Mouse (Mus musculus) right cerebral cortex, postnatal 10 days (tissue): ENCODE data around the gene Hist1h1b.
"Not testable (repeated sequence)": the region's sequence is repeated elsewhere in the genome, so short reads cannot be mapped to it uniquely, and the experiment has no call there.

ENCODE experiments used
- DNase-seq, 2 experiments: peaks; one replicate each; pipeline ENCODE4 v3.0.0; 2021; ENCODE audit warnings: low spot score in 2 of 2

Gene Hist1h1b

DNA sequence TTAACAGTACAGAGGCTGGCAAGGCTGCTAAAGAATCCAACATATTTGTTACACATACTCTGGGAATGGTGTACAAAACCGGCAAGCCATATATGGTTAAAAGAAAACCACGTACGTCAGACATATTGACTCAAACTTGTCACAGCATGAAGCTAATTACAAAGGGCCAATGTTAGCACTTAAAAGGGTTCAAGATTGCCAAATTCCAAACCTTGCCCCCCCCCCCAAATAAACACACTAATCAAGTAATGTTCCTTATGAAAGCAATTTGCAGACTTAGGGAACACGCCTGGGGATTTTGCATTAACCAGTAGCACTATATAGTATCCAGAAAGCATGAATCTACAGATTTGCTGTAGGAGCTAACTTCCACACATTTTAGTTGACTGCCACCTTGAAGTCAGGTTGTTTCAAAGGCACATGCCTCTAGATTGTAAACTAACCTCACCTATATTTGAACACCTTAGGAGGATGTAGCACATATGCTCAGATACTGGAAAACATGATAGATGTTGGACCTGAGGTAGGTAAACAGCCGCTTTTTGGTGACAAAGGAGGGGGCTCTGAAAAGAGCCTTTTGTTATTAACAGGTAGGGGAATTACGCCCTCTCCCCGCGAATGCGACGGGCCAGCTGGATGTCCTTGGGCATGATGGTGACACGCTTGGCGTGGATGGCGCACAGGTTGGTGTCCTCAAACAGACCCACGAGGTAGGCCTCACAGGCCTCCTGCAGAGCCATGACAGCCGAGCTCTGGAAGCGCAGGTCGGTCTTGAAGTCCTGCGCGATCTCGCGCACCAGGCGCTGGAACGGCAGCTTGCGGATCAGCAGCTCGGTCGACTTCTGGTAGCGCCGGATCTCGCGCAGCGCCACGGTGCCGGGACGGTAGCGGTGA, 2.2 kb upstream of the Hist1h1b start:
- not testable (repeated sequence) for DNase-seq

GRCm38 (mm10) chr13:21781639-21782038, 1.2 kb upstream of the Hist1h1b start:
- no peak for DNase-seq

- DNase-seq, result no peak
Observed at GRCm38 (mm10) chr13:21781021-21781555, 663 bp upstream of the Hist1h1b start.

GRCm38 (mm10) chr13:21778814-21779766, 1.3 kb downstream of the Hist1h1b start:
- DNase-seq, result peak; percentile 80 to 89

DNA sequence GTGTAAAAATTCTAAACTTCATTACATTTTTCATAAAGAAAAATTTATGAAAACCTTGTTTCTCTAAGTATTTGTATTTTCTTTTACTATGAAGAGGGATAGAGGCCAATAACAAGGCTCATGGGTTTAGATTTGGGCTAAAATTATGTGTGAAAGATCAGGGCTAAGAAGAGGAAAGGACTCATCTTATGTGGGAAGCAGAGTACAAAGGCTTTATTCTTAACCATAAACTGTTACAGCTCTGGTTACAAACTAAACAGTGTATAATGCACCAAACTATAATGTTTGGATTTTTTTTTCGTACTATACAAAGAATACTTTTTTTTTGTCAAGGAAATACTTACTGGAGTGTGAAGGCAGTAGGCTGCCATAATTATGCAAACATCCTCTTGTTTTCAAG, 24.7 kb downstream of the Hist1h1b start:
- DNase-seq, result no peak

DNA sequence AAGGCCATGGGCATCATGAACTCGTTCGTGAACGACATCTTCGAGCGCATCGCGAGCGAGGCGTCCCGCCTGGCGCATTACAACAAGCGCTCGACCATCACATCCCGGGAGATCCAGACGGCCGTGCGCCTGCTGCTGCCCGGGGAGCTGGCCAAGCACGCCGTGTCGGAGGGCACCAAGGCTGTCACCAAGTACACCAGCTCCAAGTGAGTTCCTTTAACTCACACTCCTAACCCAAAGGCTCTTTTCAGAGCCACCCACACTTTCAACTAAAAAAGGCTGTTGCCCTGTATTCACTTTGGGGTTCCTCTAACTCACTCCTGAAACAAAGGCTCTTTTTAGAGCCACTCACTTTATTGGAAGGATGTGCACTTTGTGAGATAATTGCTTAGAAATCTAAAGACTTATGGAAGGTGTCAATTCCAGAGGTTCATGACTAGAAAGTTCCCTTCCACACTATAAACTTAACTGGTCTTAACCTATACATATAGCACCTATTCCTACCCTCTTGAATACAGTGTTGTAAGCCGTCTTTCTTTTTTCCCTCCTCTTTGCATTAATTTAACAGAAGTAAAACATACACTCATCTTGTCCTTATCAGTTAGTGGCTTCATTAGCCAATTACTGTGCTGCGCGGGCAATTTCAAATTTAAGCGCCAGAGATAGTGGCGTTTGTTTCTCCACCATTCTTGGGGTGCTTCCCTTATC, 26.0 kb downstream of the Hist1h1b start:
- DNase-seq, result peak; percentile 51 to 65

- DNase-seq, result peak; percentile 70 to 92
Observed at GRCm38 (mm10) chr13:21753524-21754285, 26.7 kb downstream of the Hist1h1b start, which contains the start of the genes Hist1h2ak and Hist1h2bn. Gene Hist1h2ak, minus strand, starts transcription at chr13:21753827. Gene Hist1h2bn, plus strand, starts transcription at chr13:21754123.

- DNase-seq, result no peak
Observed at GRCm38 (mm10) chr13:21753051-21753523, 27.3 kb downstream of the Hist1h1b start.

DNA sequence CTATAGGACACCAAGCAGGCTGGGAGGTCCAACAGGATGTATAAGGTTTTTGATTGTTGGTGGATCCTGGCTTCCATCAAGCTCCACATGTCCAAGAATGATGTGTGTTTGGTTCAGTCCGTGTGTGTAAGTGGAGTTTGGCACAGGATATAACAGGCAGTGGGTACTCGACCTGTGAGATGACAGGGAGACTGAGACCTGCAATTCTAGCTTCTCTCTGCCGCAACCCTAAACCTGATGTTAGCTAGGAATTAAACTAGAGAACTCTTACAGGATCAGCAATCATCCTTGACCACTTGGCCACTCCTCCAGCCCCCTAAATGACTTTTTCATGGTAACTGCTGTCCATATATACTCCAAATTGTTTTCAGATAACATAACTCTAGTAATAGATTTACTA, 28.1 kb downstream of the Hist1h1b start:
- DNase-seq, result no peak

GRCm38 (mm10) chr13:21751827-21752226, 28.6 kb downstream of the Hist1h1b start:
- no peak for DNase-seq

- DNase-seq, result no peak
Observed at GRCm38 (mm10) chr13:21751417-21751816, 29.0 kb downstream of the Hist1h1b start.

GRCm38 (mm10) chr13:21750159-21751017, 30.0 kb downstream of the Hist1h1b start, which contains the start of gene Hist1h4k:
Gene Hist1h4k, minus strand, starts transcription at chr13:21750505.
- DNase-seq, result peak; percentile 96

DNA sequence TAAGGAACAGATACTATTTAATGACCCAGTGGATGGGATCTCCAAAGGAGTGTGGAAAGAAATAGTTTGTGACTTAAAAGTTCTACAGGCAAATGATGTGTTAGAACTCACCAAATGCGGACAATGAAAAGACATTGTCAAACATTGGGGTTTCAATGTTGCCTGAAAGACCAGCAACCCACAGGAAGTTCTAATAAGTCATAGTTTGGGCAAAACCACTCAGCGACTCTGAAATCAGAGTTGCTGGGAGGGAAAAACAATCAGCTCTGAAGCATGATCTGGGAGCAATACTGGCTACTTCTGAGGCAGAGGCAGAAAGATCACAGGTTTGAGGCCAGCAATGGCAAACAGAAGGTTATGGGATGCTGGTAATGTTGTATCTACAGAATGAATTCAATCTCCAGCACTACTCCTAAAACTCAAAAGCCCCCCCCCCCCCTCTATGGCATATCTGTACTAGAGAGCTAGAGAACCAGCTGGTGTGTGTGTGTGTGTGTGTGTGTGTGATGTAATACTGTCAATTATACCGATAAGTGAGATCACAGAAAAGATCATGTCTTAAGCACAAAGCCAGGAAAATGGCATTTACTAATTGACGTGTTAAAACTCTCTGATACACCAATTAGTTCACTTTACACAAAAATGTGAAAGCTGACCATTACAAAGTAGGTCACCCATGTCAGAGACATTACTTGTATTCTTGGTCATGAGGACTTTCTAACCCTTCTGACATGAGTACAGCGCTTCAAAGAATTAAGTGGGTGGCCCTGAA, 30.9 kb downstream of the Hist1h1b start:
- DNase-seq, result no peak

DNA sequence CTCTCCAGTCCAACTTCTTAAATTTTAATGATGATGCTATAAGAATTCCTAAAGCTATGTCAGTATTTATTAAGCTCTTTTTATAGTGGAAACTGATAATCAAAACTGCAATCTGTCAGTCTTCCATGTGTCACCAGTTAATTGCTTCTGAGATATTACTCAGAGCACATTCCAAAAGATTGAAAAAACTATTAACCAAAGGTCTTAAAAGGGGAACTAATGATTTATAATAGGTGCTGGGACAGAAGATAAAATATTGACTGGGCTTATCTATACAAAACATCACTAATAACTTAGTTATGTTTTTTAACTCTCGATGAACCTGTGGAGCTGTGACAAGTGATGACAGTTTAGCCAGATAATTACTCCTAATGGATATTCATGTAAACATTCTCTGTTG, 35.4 kb downstream of the Hist1h1b start:
- DNase-seq, result no peak

DNA sequence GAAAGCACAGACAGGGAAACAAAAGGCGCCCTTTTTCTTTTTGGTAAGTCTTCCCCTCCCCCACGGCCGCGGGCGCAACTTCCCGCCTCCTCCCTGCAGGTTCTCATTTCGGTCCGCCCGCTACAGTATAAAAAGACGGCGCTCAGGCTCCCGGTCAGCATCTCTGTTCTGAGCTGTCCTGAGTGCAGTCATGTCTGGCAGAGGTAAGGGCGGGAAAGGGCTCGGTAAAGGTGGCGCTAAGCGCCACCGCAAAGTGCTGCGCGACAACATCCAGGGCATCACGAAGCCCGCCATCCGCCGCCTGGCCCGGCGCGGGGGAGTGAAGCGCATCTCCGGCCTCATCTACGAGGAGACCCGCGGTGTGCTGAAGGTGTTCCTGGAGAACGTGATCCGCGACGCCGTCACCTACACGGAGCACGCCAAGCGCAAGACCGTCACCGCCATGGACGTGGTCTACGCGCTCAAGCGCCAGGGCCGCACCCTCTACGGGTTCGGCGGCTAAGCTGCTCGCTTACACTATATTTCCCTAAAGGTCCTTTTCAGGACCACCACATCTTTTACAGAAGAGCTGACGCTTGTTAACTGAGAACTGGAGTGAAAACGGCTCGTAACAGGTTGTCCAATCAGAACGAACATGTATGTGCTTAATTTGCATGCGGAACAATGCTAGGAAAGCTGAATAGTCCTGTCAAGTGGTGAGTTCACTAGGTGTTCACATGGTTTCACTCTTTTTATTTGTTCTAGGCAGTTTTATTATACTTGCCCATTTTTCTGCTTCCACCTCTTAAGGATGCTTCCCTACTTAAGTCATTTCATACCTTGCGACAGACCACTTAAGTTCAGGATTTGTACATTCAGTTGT, 45.3 kb downstream of the Hist1h1b start, which contains the start of gene Hist1h4j:
TSS of gene Hist1h4j (plus strand) at position 159 of the 862 bp plus-strand sequence.
- DNase-seq, result peak; percentile 86 to 87

GRCm38 (mm10) chr13:21734010-21734905, 46.2 kb downstream of the Hist1h1b start:
- peak; percentile 78 to 79 for DNase-seq
